22 mouse cellular contexts compared by ENCODE assay signal in genomic region chr2:156194571-156194970, GRCm38 (mm10). TPM values are rescaled to one million over a fixed set of nuclear protein-coding genes. Genes with fewer than 3 reads are reported as not detected.
A peak's percentile ranks its signal among the peaks of the same experiment; 100 is the strongest.
DNase-seq lines count a peak whose midpoint lies in the region; ATAC-seq lines count a peak whose summit lies in the region.
"Had no signal": no experiment of that assay in that cellular context is flagged by ENCODE, and none has a peak within 500 bp of the region (broad histone marks: within the 10 kb centered on the region; RNA-seq: fewer than 3 reads in every experiment).

No protein-coding gene starts in this region.

- H3K9me3 ChIP-seq in heart, embryonic 14.5 days (ENCODE audit: control insufficient read depth, low read length): no peaks in the 10 kb centered on the region
- no peaks in the 10 kb centered on the region for H3K9me3 ChIP-seq in liver, embryonic 11.5 days (ENCODE audit: control insufficient read depth, low read length)
- H3K9me3 ChIP-seq: embryonic facial prominence, embryonic 13.5 days; heart, embryonic 15.5 days; midbrain, embryonic 13.5 days had no signal

- no peak overlapping the region for H3K4me2 ChIP-seq in heart, embryonic 14.5 days (ENCODE audit: low read length)
- H3K4me2 ChIP-seq in liver, embryonic 11.5 days: no peak overlapping the region
- H3K4me2 ChIP-seq: embryonic facial prominence, embryonic 13.5 days; heart, embryonic 15.5 days; hindbrain, embryonic 14.5 days; lung, embryonic 14.5 days; midbrain, embryonic 13.5 days had no signal

- H3K4me1 ChIP-seq in heart, embryonic 14.5 days (ENCODE audit: control insufficient read depth in 2 of 2, insufficient read depth in 2 of 2, low read length in 2 of 2): peaks cover 8 to 22% of the 10 kb centered on the region in 2 experiments; a peak in 3 of 4 replicates
- peaks cover 18% of the 10 kb centered on the region for H3K4me1 ChIP-seq in liver, embryonic 11.5 days (replicated peaks; ENCODE audit: control insufficient read depth, insufficient read depth, low read length)

- ATAC-seq in cerebellum, adult (ENCODE audit: insufficient number of reproducible peaks, low FRiP score, low TSS enrichment): no peak
- ATAC-seq in heart, embryonic 14.5 days (ENCODE audit: insufficient number of reproducible peaks, insufficient read depth, low FRiP score, low read depth): no peak
- ATAC-seq in liver, embryonic 11.5 days (replicated peaks; ENCODE audit: low FRiP score): no peak
- ATAC-seq: intestine, postnatal 0 days; midbrain, embryonic 13.5 days; Patski had no signal

- H3K4me3 ChIP-seq in heart, embryonic 14.5 days (ENCODE audit: control insufficient read depth in 1 of 2, insufficient read depth in 1 of 2, low read depth in 1 of 2, low read length in 2 of 2): no peak overlapping the region
- H3K4me3 ChIP-seq in liver, embryonic 11.5 days (ENCODE audit: low read depth, low read length): no peak overlapping the region
- H3K4me3 ChIP-seq: embryonic facial prominence, embryonic 13.5 days; heart, embryonic 15.5 days; midbrain, embryonic 13.5 days had no signal

- H3K9ac ChIP-seq in heart, embryonic 14.5 days (ENCODE audit: low read length): 0 out of 2 replicates have a peak overlapping the region, but pooled peaks have one; percentile 17
- H3K9ac ChIP-seq in liver, embryonic 11.5 days (ENCODE audit: low read depth, low read length): no peak overlapping the region
- H3K9ac ChIP-seq: embryonic facial prominence, embryonic 13.5 days; heart, embryonic 15.5 days; hindbrain, embryonic 14.5 days; lung, embryonic 14.5 days; midbrain, embryonic 13.5 days had no signal

- no peak overlapping the region for H3K27ac ChIP-seq in heart, embryonic 14.5 days (replicated peaks in 1 of 2; ENCODE audit: control insufficient read depth in 1 of 2, insufficient read depth in 1 of 2, low read depth in 2 of 2, low read length in 2 of 2)
- peak overlapping the region; percentile 11; the same call in 1 of the 2 replicates for H3K27ac ChIP-seq in liver, embryonic 11.5 days (ENCODE audit: low read depth, low read length)
- H3K27ac ChIP-seq: embryonic facial prominence, embryonic 13.5 days; heart, embryonic 15.5 days; hindbrain, embryonic 14.5 days; midbrain, embryonic 13.5 days had no signal

- peak; percentile 7 for DNase-seq in cerebellum, adult 11-12 months
- no peak for DNase-seq in heart, postnatal 4 days
- peak; percentile 52 for DNase-seq in ES-CJ7 (ENCODE audit: low read depth, low spot score)
- DNase-seq in liver, embryonic 11.5 days (ENCODE audit: low spot score): no peak
- no peak for DNase-seq in right cerebral cortex, postnatal 25 days
- no peak for DNase-seq in right cerebral cortex, adult 18-20 months
- DNase-seq: cerebellum, adult 2 months; gastrocnemius, postnatal 14 days; kidney, postnatal 14 days; layer of hippocampus, adult 9-11 months; lung, embryonic 14.5 days; retina, postnatal 1 day; spleen, adult 18-20 months had no signal

- no peaks in the 10 kb centered on the region for H3K27me3 ChIP-seq in heart, embryonic 14.5 days (ENCODE audit: control insufficient read depth, insufficient read depth, low read length)
- no peaks in the 10 kb centered on the region for H3K27me3 ChIP-seq in liver, embryonic 11.5 days (replicated peaks; ENCODE audit: control insufficient read depth, insufficient read depth, low read length)
- H3K27me3 ChIP-seq: CH12.LX; embryonic facial prominence, embryonic 13.5 days; heart, embryonic 15.5 days; midbrain, embryonic 13.5 days; Patski had no signal

- no peaks in the 10 kb centered on the region for H3K36me3 ChIP-seq in heart, embryonic 14.5 days (ENCODE audit: control insufficient read depth, insufficient read depth, low read length)
- no peaks in the 10 kb centered on the region for H3K36me3 ChIP-seq in liver, embryonic 11.5 days (ENCODE audit: control insufficient read depth, insufficient read depth, low read length)
- H3K36me3 ChIP-seq: embryonic facial prominence, embryonic 13.5 days; heart, embryonic 15.5 days; midbrain, embryonic 13.5 days had no signal

RNA-seq across cellular contexts. Expression of gene Phf20, which starts 1.7 kb away (rescaled TPM):
- 44.6 and 51.3 TPM in 2 replicates for polyA plus RNA-seq in heart, embryonic 14.5 days (2014; fragmentation: Nextera tagmentation; extraction: Ambion mirVana)
- total RNA-seq in heart, postnatal 4 days (2021): 10 to 100 TPM; 20.5 to 21.3 TPM
- polyA plus RNA-seq in liver, embryonic 11.5 days (2014; fragmentation: Nextera tagmentation; extraction: Ambion mirVana): 33.8 and 42.9 TPM in 2 replicates

RNA-seq across cellular contexts. Expression of gene Rbm39, which starts 14.5 kb away (rescaled TPM):
- polyA plus RNA-seq in heart, embryonic 14.5 days (2014; fragmentation: Nextera tagmentation; extraction: Ambion mirVana): 407 and 423 TPM in 2 replicates
- 100 to 1,000 TPM; 264 to 286 TPM for total RNA-seq in heart, postnatal 4 days (2021)
- 485 and 514 TPM in 2 replicates for polyA plus RNA-seq in liver, embryonic 11.5 days (2014; fragmentation: Nextera tagmentation; extraction: Ambion mirVana)

RNA-seq across cellular contexts. Expression of gene Nfs1, which starts 50.6 kb away (rescaled TPM):
- 63.8 and 64.8 TPM in 2 replicates for polyA plus RNA-seq in heart, embryonic 14.5 days (2014; fragmentation: Nextera tagmentation; extraction: Ambion mirVana)
- 10 to 100 TPM; 51.5 to 51.9 TPM for total RNA-seq in heart, postnatal 4 days (2021)
- polyA plus RNA-seq in liver, embryonic 11.5 days (2014; fragmentation: Nextera tagmentation; extraction: Ambion mirVana): 87.5 and 91.4 TPM in 2 replicates

RNA-seq across cellular contexts. Expression of gene Romo1, which starts 50.7 kb away (rescaled TPM):
- 463 and 501 TPM in 2 replicates for polyA plus RNA-seq in heart, embryonic 14.5 days (2014; fragmentation: Nextera tagmentation; extraction: Ambion mirVana)
- 100 to 1,000 TPM; 273 to 278 TPM for total RNA-seq in heart, postnatal 4 days (2021)
- 371 and 439 TPM in 2 replicates for polyA plus RNA-seq in liver, embryonic 11.5 days (2014; fragmentation: Nextera tagmentation; extraction: Ambion mirVana)

Comparison
In these comparisons a context has a peak if more than half of its experiments do, and no peak if none do; other contexts are left out.
1. DNase-seq: peak in cerebellum, adult 11-12 months (single experiment) and ES-CJ7 (single experiment); none in heart, postnatal 4 days (single experiment), liver, embryonic 11.5 days (single experiment), right cerebral cortex, postnatal 25 days (single experiment) and right cerebral cortex, adult 18-20 months (single experiment).